Mouse (Mus musculus) midbrain, embryonic 15.5 days (tissue): ENCODE measurements around the gene Slc35e1. TPM values are rescaled to one million over a fixed set of nuclear protein-coding genes. Genes with fewer than 3 reads are reported as not detected.

Experiments used
- ATAC-seq: fragments of 200-750 bp; cut with Nextera tagmentation; replicated peaks from 2 replicates; pipeline ENCODE4 v1.8.0; 2017; ENCODE audit warnings: moderate TSS enrichment
- H3K27ac ChIP-seq: fragments of 300-500 bp; sonication (generic); 2 replicates; pipeline ENCODE4 v1.5.1; 2015; ENCODE audit warnings: mild to moderate bottlenecking, inconsistent platforms
- H3K27me3 ChIP-seq: fragments of 300-500 bp; sonication (generic); replicated peaks from 2 replicates; pipeline ENCODE4 v1.6.1; 2015; ENCODE audit warnings: inconsistent platforms
- H3K36me3 ChIP-seq: fragments of 300-500 bp; sonication (generic); replicated peaks from 2 replicates; pipeline ENCODE4 v1.6.1; 2015; ENCODE audit warnings: inconsistent platforms
- H3K4me1 ChIP-seq: fragments of 300-500 bp; sonication (generic); 2 replicates; pipeline ENCODE4 v1.6.1; 2015; ENCODE audit warnings: inconsistent platforms
- H3K4me2 ChIP-seq: fragments of 300-500 bp; sonication (generic); 2 replicates; pipeline ENCODE4 v1.6.1; 2015; ENCODE audit warnings: inconsistent platforms, mild to moderate bottlenecking, moderate library complexity
- H3K4me3 ChIP-seq: fragments of 300-500 bp; sonication (generic); 2 replicates; pipeline ENCODE4 v1.5.1; 2015; ENCODE audit warnings: mild to moderate bottlenecking, inconsistent platforms
- H3K9ac ChIP-seq: fragments of 300-500 bp; sonication (generic); 2 replicates; pipeline ENCODE4 v1.6.1; 2015; ENCODE audit warnings: mild to moderate bottlenecking, inconsistent platforms
- H3K9me3 ChIP-seq: fragments of 300-500 bp; sonication (generic); 2 replicates; pipeline ENCODE4 v1.6.1; 2016; ENCODE audit warnings: inconsistent platforms
- WGBS: fragments of 180-500 bp; shearing (Covaris S2); methylation state at CpG from one replicate; pipeline ENCODE4 v1.1.7; 2015; ENCODE audit warnings: mixed read lengths; 5-methylcytosine and 5-hydroxymethylcytosine counted together
- polyA plus RNA-seq: library from polyadenylated mRNA; unstranded; fragments of >200 nt; fragmentation: Nextera tagmentation; extraction: Ambion mirVana; gene quantifications from 2 replicates; pipeline ENCODE4 v1.2.1, GENCODE M21; 2015

The Slc35e1 gene
- polyA plus RNA-seq, 1 experiment from 2014 or later, result 16.5 TPM

GRCm38 (mm10) chr8:72499521-72500284 is 7.3 kb upstream of the Slc35e1 start:
- Histone ChIP-seq H3K4me1 (peaks cover under 1% of the 10 kb centered on the region; the same call in 1 of the 2 replicates), H3K27me3 (no peaks in the 10 kb centered on the region), H3K36me3 (peaks cover 3% of the 10 kb centered on the region; the same call in 1 of the 2 replicates), H3K4me2 (no peak overlapping the region), H3K4me3 (no peak overlapping the region), H3K9me3 (no peaks in the 10 kb centered on the region), H3K9ac (no peak overlapping the region), H3K27ac (no peak overlapping the region)
- no peak for ATAC-seq
- 94% methylated on average over 2 of the region's 2 CpGs for WGBS

- no peak overlapping the region for H3K9ac ChIP-seq
- peaks cover 3% of the 10 kb centered on the region; the same call in 1 of the 2 replicates for H3K36me3 ChIP-seq
- H3K4me3 ChIP-seq, result no peak overlapping the region
Observed at GRCm38 (mm10) chr8:72498527-72498926, 6.1 kb upstream of the Slc35e1 start.

GRCm38 (mm10) chr8:72497911-72498310 is 5.5 kb upstream of the Slc35e1 start:
- no peak overlapping the region for H3K4me3 ChIP-seq
- WGBS, result 88% methylated on average over 1 of the region's 1 CpGs
- ATAC-seq, result no peak
- H3K27me3 ChIP-seq, result no peaks in the 10 kb centered on the region
- no peak overlapping the region for H3K27ac ChIP-seq
- H3K4me2 ChIP-seq, result no peak overlapping the region
- H3K36me3 ChIP-seq, result peaks cover 3% of the 10 kb centered on the region; the same call in 1 of the 2 replicates
- peaks cover 15% of the 10 kb centered on the region for H3K4me1 ChIP-seq
- no peaks in the 10 kb centered on the region for H3K9me3 ChIP-seq
- H3K9ac ChIP-seq, result no peak overlapping the region

More at GRCm38 (mm10) chr8:72498527-72498926, 6.1 kb upstream of the Slc35e1 start:
- H3K9me3 ChIP-seq, result no peaks in the 10 kb centered on the region
- no peak overlapping the region for H3K27ac ChIP-seq
- peaks cover 12% of the 10 kb centered on the region for H3K4me1 ChIP-seq
- no peak for ATAC-seq
- 89% methylated on average over 4 of the region's 4 CpGs for WGBS
- H3K27me3 ChIP-seq, result no peaks in the 10 kb centered on the region
- H3K4me2 ChIP-seq, result no peak overlapping the region

GRCm38 (mm10) chr8:72496217-72496616 is 3.8 kb upstream of the Slc35e1 start:
- 90% methylated on average over 19 of the region's 19 CpGs for WGBS
- Histone ChIP-seq H3K9ac (no peak overlapping the region), H3K4me2 (no peak overlapping the region), H3K4me1 (peaks cover 24% of the 10 kb centered on the region), H3K4me3 (no peak overlapping the region), H3K36me3 (peaks cover 3% of the 10 kb centered on the region; the same call in 1 of the 2 replicates), H3K27ac (no peak overlapping the region), H3K9me3 (no peaks in the 10 kb centered on the region), H3K27me3 (no peaks in the 10 kb centered on the region)
- ATAC-seq, result no peak

GRCm38 (mm10) chr8:72495411-72496111 is 3.1 kb upstream of the Slc35e1 start:
- Histone ChIP-seq H3K4me3 (no peak overlapping the region), H3K36me3 (peaks cover 3% of the 10 kb centered on the region; the same call in 1 of the 2 replicates), H3K9ac (no peak overlapping the region), H3K9me3 (no peaks in the 10 kb centered on the region), H3K4me2 (no peak overlapping the region), H3K4me1 (peaks cover 30% of the 10 kb centered on the region), H3K27ac (no peak overlapping the region), H3K27me3 (no peaks in the 10 kb centered on the region)
- ATAC-seq, result no peak
- 88% methylated on average over 23 of the region's 23 CpGs for WGBS

- H3K9ac ChIP-seq, result peak overlapping the region; percentile 47
- ATAC-seq, result no peak
- 12% methylated on average over 8 of the region's 8 CpGs for WGBS
- H3K4me1 ChIP-seq, result peaks cover 35% of the 10 kb centered on the region
- H3K27ac ChIP-seq, result peak overlapping the region; percentile 81
- no peaks in the 10 kb centered on the region for H3K27me3 ChIP-seq
- peaks cover 3% of the 10 kb centered on the region; the same call in 1 of the 2 replicates for H3K36me3 ChIP-seq
- peak overlapping the region; percentile 60 for H3K4me3 ChIP-seq
- H3K4me2 ChIP-seq, result peak overlapping the region; percentile 65
- no peaks in the 10 kb centered on the region for H3K9me3 ChIP-seq
Observed at GRCm38 (mm10) chr8:72493381-72493780, 967 bp upstream of the Slc35e1 start.

GRCm38 (mm10) chr8:72492622-72493081 is 238 bp upstream of the Slc35e1 start:
- no peaks in the 10 kb centered on the region for H3K27me3 ChIP-seq
- ATAC-seq, result peak; percentile 98
- peaks cover 35% of the 10 kb centered on the region for H3K4me1 ChIP-seq
- peak overlapping the region; percentile 66 for H3K9ac ChIP-seq
- peaks cover 3% of the 10 kb centered on the region; the same call in 1 of the 2 replicates for H3K36me3 ChIP-seq
- peak overlapping the region; percentile 81 for H3K27ac ChIP-seq
- no peaks in the 10 kb centered on the region for H3K9me3 ChIP-seq
- WGBS, result under 1% methylated on average over 56 of the region's 56 CpGs
- H3K4me2 ChIP-seq, result peak overlapping the region; percentile 84
- peak overlapping the region; percentile 60 for H3K4me3 ChIP-seq

- Histone ChIP-seq H3K4me3 (peak overlapping the region; percentile 60), H3K27ac (no peak overlapping the region), H3K9ac (no peak overlapping the region), H3K9me3 (no peaks in the 10 kb centered on the region), H3K4me2 (peak overlapping the region; percentile 84), H3K27me3 (no peaks in the 10 kb centered on the region), H3K4me1 (peaks cover 35% of the 10 kb centered on the region), H3K36me3 (peaks cover 3% of the 10 kb centered on the region; the same call in 1 of the 2 replicates)
- 87% methylated on average over 2 of the region's 2 CpGs for WGBS
- no peak for ATAC-seq
Observed at GRCm38 (mm10) chr8:72491017-72491416, 1.4 kb downstream of the Slc35e1 start.

GRCm38 (mm10) chr8:72487014-72487413 is 5.4 kb downstream of the Slc35e1 start:
- Histone ChIP-seq H3K4me1 (peaks cover 19% of the 10 kb centered on the region), H3K9ac (no peak overlapping the region), H3K27ac (no peak overlapping the region), H3K4me2 (no peak overlapping the region), H3K9me3 (no peaks in the 10 kb centered on the region), H3K36me3 (peaks cover 10% of the 10 kb centered on the region; the same call in 1 of the 2 replicates), H3K27me3 (no peaks in the 10 kb centered on the region), H3K4me3 (no peak overlapping the region)
- ATAC-seq, result no peak

GRCm38 (mm10) chr8:72485456-72486199 is 6.8 kb downstream of the Slc35e1 start:
- H3K27me3 ChIP-seq, result no peaks in the 10 kb centered on the region
- 93% methylated on average over 6 of the region's 6 CpGs for WGBS
- H3K4me3 ChIP-seq, result no peak overlapping the region

GRCm38 (mm10) chr8:72474826-72475546 is 17.4 kb downstream of the Slc35e1 start, which contains the start of gene Cherp:
TSS of gene Cherp (minus strand) at chr8:72475226.
- Histone ChIP-seq H3K27me3 (no peaks in the 10 kb centered on the region), H3K4me1 (peaks cover 25% of the 10 kb centered on the region), H3K4me2 (peak within 1 kb of the TSS; percentile 99), H3K27ac (peak within 1 kb of the TSS; percentile 94), H3K9me3 (no peaks in the 10 kb centered on the region), H3K4me3 (peak within 1 kb of the TSS; percentile 97), H3K9ac (peak within 1 kb of the TSS; percentile 88), H3K36me3 (peaks cover 23% of the 10 kb centered on the region)
- under 1% methylated on average over 80 of the region's 80 CpGs for WGBS
- ATAC-seq, result peak; percentile 98

More at GRCm38 (mm10) chr8:72485456-72486199, 6.8 kb downstream of the Slc35e1 start:
- H3K4me1 ChIP-seq, result peaks cover 5% of the 10 kb centered on the region
- H3K9me3 ChIP-seq, result no peaks in the 10 kb centered on the region
- H3K9ac ChIP-seq, result no peak overlapping the region
- H3K27ac ChIP-seq, result no peak overlapping the region
- ATAC-seq, result no peak
- peaks cover 12% of the 10 kb centered on the region; the same call in 1 of the 2 replicates for H3K36me3 ChIP-seq
- H3K4me2 ChIP-seq, result no peak overlapping the region
